Mouse (Mus musculus): Measurements from ENCODE around the gene Ccdc85c. TPM values are rescaled to one million over a fixed set of nuclear protein-coding genes. Genes with fewer than 3 reads are reported as not detected.

The Ccdc85c gene
- total and polyA plus RNA-seq, 2 experiments from 2014 or later, result 19.9 to 89.6 TPM

GRCm38 (mm10) chr12:108284455-108285224, 9.4 kb upstream of the Ccdc85c start:
- WGBS, result 31% methylated on average over 13 of the region's 14 CpGs
- H3K9ac ChIP-seq (replicated peaks; ENCODE audit: low read length, poor library complexity, severe bottlenecking), result 0 out of 2 replicates have a peak overlapping the region, but pooled peaks have one; percentile 39
- H3K4me1 ChIP-seq (ENCODE audit: insufficient read depth, low read length), result peaks cover 6% of the 10 kb centered on the region; the same call in 1 of the 2 replicates
- ATAC-seq (ENCODE audit: low FRiP score) (peak; percentile 39; the same call in 1 of the 2 replicates), DNase-seq (ENCODE audit: low spot score) (peak; percentile 45)
- no peak for TF ChIP-seq CTCF (IDR thresholded peaks at IDR 0.05)
- H3K27ac ChIP-seq (ENCODE audit: low read depth, low read length), result no peak overlapping the region; the same call in 1 of the 2 replicates
- no peaks in the 10 kb centered on the region for H3K36me3 ChIP-seq (ENCODE audit: insufficient read depth, low read length)
- H3K27me3 ChIP-seq (ENCODE audit: insufficient read depth, low read length), result no peaks in the 10 kb centered on the region
- no peaks in the 10 kb centered on the region for H3K9me3 ChIP-seq (ENCODE audit: low read length)
- H3K4me2 ChIP-seq (ENCODE audit: low read depth, low read length, poor library complexity, severe bottlenecking), result peak overlapping the region; percentile 22
- no peak overlapping the region for H3K4me3 ChIP-seq (ENCODE audit: low read depth, low read length)

GRCm38 (mm10) chr12:108278221-108278918, 3.1 kb upstream of the Ccdc85c start:
- WGBS, result 20% methylated on average over 15 of the region's 15 CpGs
- Histone ChIP-seq H3K4me1 (ENCODE audit: insufficient read depth, low read length) (peaks cover 12% of the 10 kb centered on the region), H3K27ac (ENCODE audit: low read depth, low read length) (peak overlapping the region; percentile 95), H3K4me2 (ENCODE audit: low read depth, low read length, poor library complexity, severe bottlenecking) (peak overlapping the region; percentile 93), H3K27me3 (ENCODE audit: insufficient read depth, low read length) (no peaks in the 10 kb centered on the region), H3K36me3 (ENCODE audit: insufficient read depth, low read length) (no peaks in the 10 kb centered on the region), H3K9me3 (ENCODE audit: low read length) (no peaks in the 10 kb centered on the region), H3K4me3 (ENCODE audit: low read depth, low read length) (peak overlapping the region; percentile 83; the same call in 1 of the 2 replicates), H3K9ac (replicated peaks; ENCODE audit: low read length, poor library complexity, severe bottlenecking) (no peak overlapping the region)
- DNase-seq (ENCODE audit: low spot score) (no peak), ATAC-seq (ENCODE audit: low FRiP score) (no peak)
- no peak for TF ChIP-seq CTCF (IDR thresholded peaks at IDR 0.05)

- H3K9me3 ChIP-seq (ENCODE audit: low read length), result no peaks in the 10 kb centered on the region
- H3K4me3 ChIP-seq (ENCODE audit: low read depth, low read length), result peak overlapping the region; percentile 83
- DNase-seq (ENCODE audit: low spot score), result peak; percentile 54
- WGBS, result under 1% methylated on average over 12 of the region's 12 CpGs
- H3K36me3 ChIP-seq (ENCODE audit: insufficient read depth, low read length), result no peaks in the 10 kb centered on the region
- H3K27me3 ChIP-seq (ENCODE audit: insufficient read depth, low read length), result no peaks in the 10 kb centered on the region
- peak overlapping the region; percentile 95 for H3K27ac ChIP-seq (ENCODE audit: low read depth, low read length)
- ATAC-seq (ENCODE audit: low FRiP score), result no peak
- H3K4me2 ChIP-seq (ENCODE audit: low read depth, low read length, poor library complexity, severe bottlenecking), result peak overlapping the region; percentile 93
- no peak; the same call in 1 of the 2 replicates for TF ChIP-seq CTCF (IDR thresholded peaks at IDR 0.05)
- H3K4me1 ChIP-seq (ENCODE audit: insufficient read depth, low read length), result peaks cover 21% of the 10 kb centered on the region
- H3K9ac ChIP-seq (replicated peaks; ENCODE audit: low read length, poor library complexity, severe bottlenecking), result peak overlapping the region; percentile 44
Measured at GRCm38 (mm10) chr12:108277341-108277841, 2.2 kb upstream of the Ccdc85c start.

- H3K27ac ChIP-seq (ENCODE audit: low read depth, low read length), result peak overlapping the region; percentile 95
- H3K4me3 ChIP-seq (ENCODE audit: low read depth, low read length), result peak overlapping the region; percentile 83
- H3K9ac ChIP-seq (replicated peaks; ENCODE audit: low read length, poor library complexity, severe bottlenecking), result peak overlapping the region; percentile 67
- no peak; the same call in 1 of the 2 replicates for ATAC-seq (ENCODE audit: low FRiP score)
- no peaks in the 10 kb centered on the region for H3K9me3 ChIP-seq (ENCODE audit: low read length)
- WGBS, result under 1% methylated on average over 42 of the region's 47 CpGs
- peaks cover 33% of the 10 kb centered on the region for H3K4me1 ChIP-seq (ENCODE audit: insufficient read depth, low read length)
- no peak for TF ChIP-seq CTCF (IDR thresholded peaks at IDR 0.05)
- no peaks in the 10 kb centered on the region for H3K36me3 ChIP-seq (ENCODE audit: insufficient read depth, low read length)
- DNase-seq (ENCODE audit: low spot score), result peak; percentile 70
- H3K27me3 ChIP-seq (ENCODE audit: insufficient read depth, low read length), result no peaks in the 10 kb centered on the region
- H3K4me2 ChIP-seq (ENCODE audit: low read depth, low read length, poor library complexity, severe bottlenecking), result peak overlapping the region; percentile 93
Measured at GRCm38 (mm10) chr12:108275920-108276822, 946 bp upstream of the Ccdc85c start.

- no peak for TF ChIP-seq CTCF (IDR thresholded peaks at IDR 0.05)
- Histone ChIP-seq H3K9ac (replicated peaks; ENCODE audit: low read length, poor library complexity, severe bottlenecking) (peak overlapping the region; percentile 86), H3K27me3 (ENCODE audit: insufficient read depth, low read length) (no peaks in the 10 kb centered on the region), H3K27ac (ENCODE audit: low read depth, low read length) (peak overlapping the region; percentile 95), H3K4me3 (ENCODE audit: low read depth, low read length) (peak overlapping the region; percentile 83), H3K36me3 (ENCODE audit: insufficient read depth, low read length) (no peaks in the 10 kb centered on the region), H3K4me2 (ENCODE audit: low read depth, low read length, poor library complexity, severe bottlenecking) (peak overlapping the region; percentile 93), H3K9me3 (ENCODE audit: low read length) (no peaks in the 10 kb centered on the region), H3K4me1 (ENCODE audit: insufficient read depth, low read length) (peaks cover 37% of the 10 kb centered on the region)
- peak; percentile 93 for ATAC-seq (ENCODE audit: low FRiP score)
- under 1% methylated on average over 30 of the region's 37 CpGs for WGBS
- DNase-seq (ENCODE audit: low spot score), result peak; percentile 98
Measured at GRCm38 (mm10) chr12:108275508-108275890, 274 bp upstream of the Ccdc85c start.
